Mouse (Mus musculus) lung, embryonic 14.5 days (tissue): ENCODE results near the gene Tef. TPM values are rescaled to one million over a fixed set of nuclear protein-coding genes. Genes with fewer than 3 reads are reported as not detected.

Experiments used
- ATAC-seq: fragments of 200-750 bp; cut with Nextera tagmentation; 2 replicates; pipeline ENCODE4 v1.8.0; 2017; ENCODE audit warnings: mild to moderate bottlenecking, moderate TSS enrichment, moderate library complexity; ENCODE audit not compliant: insufficient read depth
- DNase-seq: peaks from one replicate; pipeline ENCODE4 v3.0.0-alpha.2; 2015
- H3K27ac ChIP-seq: fragments of 300-500 bp; sonication (generic); 2 replicates; pipeline ENCODE4 v1.5.1; 2014; ENCODE audit warnings: low read depth, mild to moderate bottlenecking, moderate library complexity
- H3K27me3 ChIP-seq: fragments of 300-500 bp; sonication (generic); 2 replicates; pipeline ENCODE4 v1.6.1; 2014; ENCODE audit warnings: low read length, control low read depth; ENCODE audit not compliant: insufficient read depth
- H3K36me3 ChIP-seq: fragments of 300-500 bp; sonication (generic); 2 replicates; pipeline ENCODE4 v1.6.1; 2014; ENCODE audit warnings: control low read depth; ENCODE audit not compliant: insufficient read depth
- H3K4me1 ChIP-seq: fragments of 300-500 bp; sonication (generic); 2 replicates; pipeline ENCODE4 v1.6.1; 2014; ENCODE audit warnings: antibody characterized with exemption, control low read depth; ENCODE audit not compliant: insufficient read depth
- H3K4me2 ChIP-seq: fragments of 300-500 bp; sonication (generic); 2 replicates; pipeline ENCODE4 v1.6.1; 2014; ENCODE audit warnings: mild to moderate bottlenecking
- H3K4me3 ChIP-seq: fragments of 300-500 bp; sonication (generic); 2 replicates; pipeline ENCODE4 v1.5.1; 2014; ENCODE audit warnings: low read depth, low read length
- H3K9ac ChIP-seq: fragments of 300-500 bp; sonication (generic); 2 replicates; pipeline ENCODE4 v1.6.1; 2014
- H3K9me3 ChIP-seq: fragments of 300-500 bp; sonication (generic); 2 replicates; pipeline ENCODE4 v1.6.1; 2016; ENCODE audit warnings: low read depth, low read length, control low read depth
- CTCF ChIP-seq: IDR thresholded peaks from 2 replicates; pipeline ENCODE4 v1.5.1; 2016; ENCODE audit warnings: antibody characterized with exemption, low read depth
- WGBS: fragments of 180-500 bp; shearing (Covaris S2); extraction: QIAGEN DNeasy Blood & Tissue Kit; methylation state at CpG from one replicate; pipeline ENCODE4 v1.1.7; 2014; 5-methylcytosine and 5-hydroxymethylcytosine counted together
- polyA plus RNA-seq: library from polyadenylated mRNA; unstranded; fragments of >200 nt; fragmentation: Nextera tagmentation; extraction: Ambion mirVana; gene quantifications from 2 replicates; pipeline ENCODE4 v1.2.1, GENCODE M21; 2014

Gene Tef
- polyA plus RNA-seq, 1 experiment from 2014 or later, result 23.8 TPM

DNA sequence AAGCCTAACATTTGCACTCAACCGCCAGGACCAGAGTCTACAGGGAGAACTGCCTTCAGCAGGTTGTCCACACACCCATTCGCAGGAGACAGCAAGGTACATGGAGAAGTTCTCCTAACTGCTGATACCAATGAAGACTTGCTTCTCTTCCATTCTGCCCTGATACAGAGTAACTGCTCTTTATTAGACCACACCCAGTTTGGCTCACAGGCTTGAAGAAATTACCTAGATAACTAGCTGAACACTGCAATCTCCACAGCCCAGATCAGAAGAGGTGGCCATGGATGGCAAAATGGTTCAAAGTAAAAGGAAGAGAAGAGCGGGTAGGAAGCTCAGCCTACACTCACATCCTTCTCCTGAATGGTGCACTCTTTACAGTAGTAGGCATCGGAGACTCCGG is 67.8 kb downstream of the Tef start:
- H3K27ac ChIP-seq, result no peak overlapping the region
- DNase-seq, result no peak
- 96% methylated on average over 5 of the region's 5 CpGs for WGBS
- no peak overlapping the region for H3K9ac ChIP-seq
- no peaks in the 10 kb centered on the region for H3K9me3 ChIP-seq
- TF ChIP-seq CTCF, result no peak
- H3K4me1 ChIP-seq, result peaks cover 7% of the 10 kb centered on the region; the same call in 1 of the 2 replicates
- no peak overlapping the region for H3K4me3 ChIP-seq
- peaks cover 61% of the 10 kb centered on the region for H3K36me3 ChIP-seq
- no peak for ATAC-seq
- no peaks in the 10 kb centered on the region for H3K27me3 ChIP-seq
- no peak overlapping the region for H3K4me2 ChIP-seq

- H3K4me1 ChIP-seq, result peaks cover 7% of the 10 kb centered on the region; the same call in 1 of the 2 replicates
- TF ChIP-seq CTCF, result no peak
- H3K4me3 ChIP-seq, result peak within 1 kb of the TSS; percentile 93
- H3K4me2 ChIP-seq, result peak within 1 kb of the TSS; percentile 93
- ATAC-seq (peak; percentile 89), DNase-seq (peak; percentile 99)
- H3K27me3 ChIP-seq, result no peaks in the 10 kb centered on the region
- WGBS, result under 1% methylated on average over 30 of the region's 30 CpGs
- peak within 1 kb of the TSS; percentile 82 for H3K9ac ChIP-seq
- H3K27ac ChIP-seq, result peak within 1 kb of the TSS; percentile 97
- H3K9me3 ChIP-seq, result no peaks in the 10 kb centered on the region
- H3K36me3 ChIP-seq, result peaks cover 43% of the 10 kb centered on the region
These were observed 69.5 kb downstream of the Tef start, which contains the start of gene Phf5a for GRCm38 (mm10) chr15:81871604-81872261. Gene Phf5a, minus strand, starts transcription at chr15:81871911.

DNA sequence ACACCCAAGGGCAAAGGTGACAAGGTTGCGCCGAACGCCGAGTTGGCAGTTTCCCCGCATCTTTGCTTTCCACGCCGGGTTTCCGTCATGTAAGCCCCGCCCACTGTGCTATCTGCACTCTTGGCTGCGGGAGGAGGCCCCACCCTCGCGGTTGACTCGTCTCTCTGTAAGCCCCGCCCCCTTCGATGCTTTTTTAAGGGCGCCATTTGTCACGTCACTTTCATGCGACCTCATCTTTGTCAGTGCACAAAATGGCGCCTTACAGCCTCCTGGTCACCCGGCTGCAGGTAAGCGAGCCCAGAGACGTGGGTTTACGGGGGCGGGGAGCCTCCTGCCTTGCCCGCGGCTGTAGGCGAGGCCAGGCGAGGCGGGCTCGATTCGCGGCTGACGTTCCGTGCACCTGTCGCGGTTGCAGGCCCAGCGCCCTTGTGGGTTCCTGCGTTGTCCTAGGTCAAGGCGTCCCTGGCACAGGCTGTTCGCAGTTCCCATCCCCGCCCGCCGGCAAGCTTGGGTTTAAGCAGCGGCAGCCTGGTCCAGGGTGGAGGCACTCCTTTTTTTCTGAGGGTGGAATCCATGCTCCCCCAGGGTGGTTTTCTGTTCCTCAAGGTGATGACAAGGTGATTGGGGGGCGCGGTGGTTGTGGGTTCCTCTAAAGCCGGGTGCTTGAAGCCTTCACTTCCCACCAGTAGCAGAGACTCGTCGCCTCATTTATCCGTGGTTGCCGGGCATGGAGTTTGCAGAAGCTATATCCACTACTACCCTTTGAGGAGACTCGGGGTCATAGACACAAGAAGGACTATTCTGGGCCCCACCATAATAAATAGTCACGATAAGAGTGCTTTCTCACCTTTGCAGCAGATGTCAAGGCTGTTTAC is 70.3 kb downstream of the Tef start, which contains the start of gene Aco2:
Gene Aco2 (plus strand): TSS at position 48 of the 875 bp plus-strand sequence.
- peaks cover 36% of the 10 kb centered on the region for H3K36me3 ChIP-seq
- DNase-seq (peak; percentile 100), ATAC-seq (peak; percentile 81)
- peak within 1 kb of the TSS; percentile 82 for H3K9ac ChIP-seq
- peak within 1 kb of the TSS; percentile 93 for H3K4me2 ChIP-seq
- peak within 1 kb of the TSS; percentile 93 for H3K4me3 ChIP-seq
- H3K27ac ChIP-seq, result peak within 1 kb of the TSS; percentile 97
- peaks cover 7% of the 10 kb centered on the region; the same call in 1 of the 2 replicates for H3K4me1 ChIP-seq
- no peaks in the 10 kb centered on the region for H3K9me3 ChIP-seq
- TF ChIP-seq CTCF, result no peak
- WGBS, result under 1% methylated on average over 53 of the region's 53 CpGs
- H3K27me3 ChIP-seq, result no peaks in the 10 kb centered on the region

Other genes starting within 250 kb of the Tef start
- 22.6 and 25.0 TPM in 2 replicates for gene Ep300, start 217.1 kb upstream of the Tef start, polyA plus RNA-seq
- gene L3mbtl2, start 138.5 kb upstream of the Tef start, polyA plus RNA-seq, result 25.8 and 26.7 TPM in 2 replicates
- 4.6 and 4.7 TPM in 2 replicates for gene Chadl, start 105.1 kb upstream of the Tef start, polyA plus RNA-seq
- gene Zc3h7b, start 57.4 kb upstream of the Tef start, polyA plus RNA-seq, result 45.6 and 46.1 TPM in 2 replicates
- 101 and 107 TPM in 2 replicates for gene Rangap1, start 56.9 kb upstream of the Tef start, polyA plus RNA-seq
- 23.3 and 24.2 TPM in 2 replicates for gene Tob2, start 56.4 kb downstream of the Tef start, polyA plus RNA-seq
- gene Phf5a, start 69.5 kb downstream of the Tef start, polyA plus RNA-seq, result 211 and 220 TPM in 2 replicates
- gene Aco2, start 69.9 kb downstream of the Tef start, polyA plus RNA-seq, result 149 and 152 TPM in 2 replicates
- gene Polr3h, start 123.8 kb downstream of the Tef start, polyA plus RNA-seq, result 74.4 and 89.5 TPM in 2 replicates
- 10.1 and 11.8 TPM in 2 replicates for gene Csdc2, start 134.3 kb downstream of the Tef start, polyA plus RNA-seq
- 39.0 and 39.6 TPM in 2 replicates for gene Pmm1, start 158.5 kb downstream of the Tef start, polyA plus RNA-seq
- not detected in 2 replicates for gene 1700029P11Rik, start 178.1 kb downstream of the Tef start, polyA plus RNA-seq
- gene Xrcc6, start 185.4 kb downstream of the Tef start, polyA plus RNA-seq, result 92.5 and 93.1 TPM in 2 replicates
- 23.0 and 26.8 TPM in 2 replicates for gene Desi1, start 231.4 kb downstream of the Tef start, polyA plus RNA-seq
- 334 and 340 TPM in 2 replicates for gene Snu13, start 245.2 kb downstream of the Tef start, polyA plus RNA-seq